ENCODE assay signal across 17 mouse cellular contexts in genomic region chr14:25044106-25044505, GRCm38 (mm10).
DNase-seq lines count a peak whose midpoint lies in the region; ATAC-seq and TF ChIP-seq lines count a peak whose summit lies in the region.
"Had no signal": no experiment of that assay in that cellular context is flagged by ENCODE, and none has a peak within 500 bp of the region (broad histone marks: within the 10 kb centered on the region; RNA-seq: fewer than 3 reads in every experiment).

No protein-coding gene starts in this region.

- WGBS in kidney, embryonic 15.5 days: 83% methylated on average over 13 of the region's 13 CpGs
- 91% methylated on average over 13 of the region's 13 CpGs for WGBS in stomach, embryonic 14.5 days
- 95% methylated on average over 13 of the region's 13 CpGs for WGBS in stomach, postnatal 0 days
- 95% methylated on average over 13 of the region's 13 CpGs for WGBS in limb, embryonic 10.5 days

- H3K9me3 ChIP-seq in kidney, embryonic 15.5 days (replicated peaks): no peaks in the 10 kb centered on the region
- H3K9me3 ChIP-seq in stomach, embryonic 14.5 days (ENCODE audit: control insufficient read depth, low read depth, low read length): no peaks in the 10 kb centered on the region
- no peaks in the 10 kb centered on the region for H3K9me3 ChIP-seq in stomach, postnatal 0 days (ENCODE audit: control insufficient read depth, low read length)
- no peaks in the 10 kb centered on the region for H3K9me3 ChIP-seq in limb, embryonic 10.5 days (replicated peaks)
- H3K9me3 ChIP-seq: neural tube, embryonic 12.5 days had no signal

- 0 out of 2 replicates have a peak, but pooled peaks cover 3% of the 10 kb centered on the region for H3K27me3 ChIP-seq in kidney, embryonic 15.5 days
- no peaks in the 10 kb centered on the region for H3K27me3 ChIP-seq in stomach, embryonic 14.5 days (ENCODE audit: control insufficient read depth, insufficient read depth, low read length)
- no peaks in the 10 kb centered on the region for H3K27me3 ChIP-seq in stomach, postnatal 0 days (ENCODE audit: control insufficient read depth, insufficient read depth, low read length)
- no peaks in the 10 kb centered on the region for H3K27me3 ChIP-seq in limb, embryonic 10.5 days (ENCODE audit: low read depth, poor library complexity, severe bottlenecking)
- H3K27me3 ChIP-seq: neural tube, embryonic 12.5 days had no signal

- H3K4me1 ChIP-seq in kidney, embryonic 15.5 days: peaks cover 41% of the 10 kb centered on the region
- H3K4me1 ChIP-seq in stomach, embryonic 14.5 days (ENCODE audit: control insufficient read depth, insufficient read depth, low read length): peaks cover 34% of the 10 kb centered on the region
- no peaks in the 10 kb centered on the region; the same call in 1 of the 2 replicates for H3K4me1 ChIP-seq in stomach, postnatal 0 days (replicated peaks; ENCODE audit: control insufficient read depth, insufficient read depth)
- peaks cover 59% of the 10 kb centered on the region for H3K4me1 ChIP-seq in limb, embryonic 10.5 days

- 0 out of 2 replicates have a peak overlapping the region, but pooled peaks have one; percentile 57 for H3K27ac ChIP-seq in kidney, embryonic 15.5 days
- H3K27ac ChIP-seq in stomach, embryonic 14.5 days (ENCODE audit: low read length): peak overlapping the region; percentile 75; the same call in 1 of the 2 replicates
- no peak overlapping the region for H3K27ac ChIP-seq in stomach, postnatal 0 days (replicated peaks)
- peak overlapping the region; percentile 86 for H3K27ac ChIP-seq in limb, embryonic 10.5 days
- H3K27ac ChIP-seq: gastrocnemius, adult 2 months; hindbrain, postnatal 0 days; neural tube, embryonic 12.5 days had no signal

- H3K4me3 ChIP-seq in kidney, embryonic 15.5 days (replicated peaks): no peak overlapping the region
- no peak overlapping the region for H3K4me3 ChIP-seq in stomach, embryonic 14.5 days (ENCODE audit: low read depth, low read length)
- no peak overlapping the region for H3K4me3 ChIP-seq in stomach, postnatal 0 days (ENCODE audit: low read depth, low read length)
- H3K4me3 ChIP-seq in limb, embryonic 10.5 days: no peak overlapping the region
- H3K4me3 ChIP-seq: gastrocnemius, adult 2 months; neural tube, embryonic 12.5 days had no signal

- TF ChIP-seq EP300 in stomach, postnatal 0 days (optimal IDR thresholded peaks at IDR 0.05): no peak

- H3K4me2 ChIP-seq in kidney, embryonic 15.5 days: no peak overlapping the region
- H3K4me2 ChIP-seq in stomach, embryonic 14.5 days (replicated peaks; ENCODE audit: low read depth, low read length): no peak overlapping the region
- H3K4me2 ChIP-seq in stomach, postnatal 0 days (replicated peaks; ENCODE audit: low read depth): no peak overlapping the region
- H3K4me2 ChIP-seq: lung, embryonic 14.5 days; neural tube, embryonic 12.5 days had no signal

- no peak for ATAC-seq in kidney, embryonic 15.5 days (replicated peaks; ENCODE audit: low FRiP score)
- no peak for ATAC-seq in stomach, embryonic 14.5 days (ENCODE audit: insufficient number of reproducible peaks, insufficient read depth, low FRiP score, low read depth)
- no peak for ATAC-seq in stomach, postnatal 0 days (ENCODE audit: low FRiP score, low TSS enrichment)
- ATAC-seq: activated CD4-positive, CD25-positive, alpha-beta regulatory T cell, adult 4 months; CD4-positive, CD25-positive, alpha-beta regulatory T cell, adult 4 months; hindbrain, postnatal 0 days had no signal

- DNase-seq in kidney, postnatal 10 days: no peak
- DNase-seq in stomach, postnatal 0 days (ENCODE audit: low spot score): no peak
- DNase-seq in limb, embryonic 10.5 days (ENCODE audit: low spot score): no peak
- peak; percentile 39 for DNase-seq in telencephalon, adult 2 months (ENCODE audit: low read depth, low spot score)
- no peak for DNase-seq in B cell, adult 2 months
- no peak for DNase-seq in urinary bladder, postnatal 4 days (ENCODE audit: low spot score in 2 of 2)
- DNase-seq: gastrocnemius, adult 2 months; heart, postnatal 14 days; kidney, postnatal 25 days; thymus, postnatal 25 days had no signal

- no peaks in the 10 kb centered on the region for H3K36me3 ChIP-seq in kidney, embryonic 15.5 days
- no peaks in the 10 kb centered on the region for H3K36me3 ChIP-seq in stomach, embryonic 14.5 days (ENCODE audit: control insufficient read depth, insufficient read depth, low read length)
- no peaks in the 10 kb centered on the region for H3K36me3 ChIP-seq in stomach, postnatal 0 days (ENCODE audit: control insufficient read depth, insufficient read depth, low read length)
- H3K36me3 ChIP-seq in limb, embryonic 10.5 days: no peaks in the 10 kb centered on the region
- H3K36me3 ChIP-seq: neural tube, embryonic 12.5 days had no signal

- H3K9ac ChIP-seq in kidney, embryonic 15.5 days: no peak overlapping the region
- H3K9ac ChIP-seq in stomach, embryonic 14.5 days (replicated peaks; ENCODE audit: low read depth, low read length): no peak overlapping the region
- H3K9ac ChIP-seq in stomach, postnatal 0 days (ENCODE audit: low read length): no peak overlapping the region
- H3K9ac ChIP-seq: lung, embryonic 14.5 days; neural tube, embryonic 12.5 days had no signal

- no peak for TF ChIP-seq CTCF in stomach, postnatal 0 days (IDR thresholded peaks at IDR 0.05; ENCODE audit: low read depth)
